Mouse (Mus musculus) E14TG2a.4 (cell line): ENCODE measurements around the gene Csf3.

ENCODE experiments used
- CTCF ChIP-seq: conservative IDR thresholded peaks from 2 replicates; pipeline ENCODE4 v1.5.1; 2014; ENCODE audit warnings: low read length
- POU5F1 ChIP-seq: IDR thresholded peaks from 2 replicates; pipeline ENCODE4 v1.6.1; 2014; ENCODE audit warnings: low read length, borderline replicate concordance

DNA sequence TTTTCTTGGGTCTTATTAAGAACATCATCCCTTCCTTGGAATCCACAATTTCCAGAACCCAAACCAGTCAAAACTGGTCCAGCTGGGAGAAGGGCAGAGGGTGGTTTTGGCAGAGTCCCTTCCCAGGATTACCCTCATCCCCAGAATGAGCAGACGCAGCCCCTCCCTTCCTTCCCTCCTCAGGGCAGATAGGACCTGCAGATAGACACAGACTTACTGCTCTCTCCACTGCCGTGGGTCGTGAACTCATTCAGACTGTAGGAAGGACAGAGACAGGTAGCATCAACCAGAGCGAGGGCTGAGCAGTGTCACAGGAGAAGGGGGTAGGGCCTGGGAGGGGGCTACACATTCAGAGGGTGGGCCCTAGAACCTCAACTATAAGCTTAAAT, 10.0 kb downstream of the Csf3 start:
- TF ChIP-seq CTCF (no peak), POU5F1 (no peak)
